Mouse (Mus musculus) liver, adult 2 months (tissue): ENCODE data around the gene Sgpp1.
"Not testable (repeated sequence)": the region's sequence is repeated elsewhere in the genome, so short reads cannot be mapped to it uniquely, and the experiment has no call there.

ENCODE experiments used
- CTCF ChIP-seq: fragments of 200-500 bp; IDR thresholded peaks from 2 replicates; pipeline ENCODE4 v1.5.1; 2011; ENCODE audit warnings: low read depth, low read length, control low read depth
- POLR2A ChIP-seq: fragments of 200-500 bp; IDR thresholded peaks from 2 replicates; pipeline ENCODE4 v1.6.1; 2011; ENCODE audit warnings: low read length, control low read depth; ENCODE audit not compliant: insufficient read depth; ENCODE audit errors: extremely low read depth

DNA sequence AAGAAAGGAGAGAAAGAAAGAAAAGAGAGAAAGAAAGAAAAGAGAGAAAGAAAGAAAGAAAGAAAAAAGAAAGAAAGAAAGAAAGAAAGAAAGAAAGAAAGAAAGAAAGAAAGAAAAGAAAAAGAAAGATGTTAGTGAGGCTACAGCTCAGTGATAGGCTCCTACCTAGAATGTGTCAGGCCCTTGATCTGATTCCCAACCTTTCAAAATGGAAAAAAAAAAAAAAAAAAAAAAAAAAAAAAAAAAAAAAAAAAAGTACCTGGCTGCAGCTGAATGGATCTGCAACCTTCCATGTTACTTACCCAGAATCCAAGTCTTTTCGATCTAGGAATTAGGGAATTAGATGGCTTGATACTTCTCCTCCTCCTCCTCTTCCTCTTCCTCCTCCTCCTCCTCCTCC lies 39.7 kb downstream of the Sgpp1 start:
- TF ChIP-seq POLR2A, CTCF: not testable (repeated sequence)
